Mouse (Mus musculus) macrophage (primary cell): ENCODE data around the gene Ccl20. TPM values are rescaled to one million over a fixed set of nuclear protein-coding genes. Genes with fewer than 3 reads are reported as not detected.

Source experiments
- H3K27ac ChIP-seq: fragments of 350-480 bp; formaldehyde crosslinking; 2 replicates; pipeline ENCODE4 v1.9.0; 2021
- H3K36me3 ChIP-seq: fragments of 350-480 bp; formaldehyde crosslinking; 2 replicates; pipeline ENCODE4 v1.9.0; 2021; ENCODE audit errors: inconsistent target
- H3K4me3 ChIP-seq: fragments of 350-480 bp; formaldehyde crosslinking; 2 replicates; pipeline ENCODE4 v1.9.0; 2021; ENCODE audit errors: inconsistent target
- H3K79me2 ChIP-seq: fragments of 350-480 bp; formaldehyde crosslinking; 2 replicates; pipeline ENCODE4 v1.9.0; 2021; ENCODE audit errors: inconsistent target
- WGBS: methylation state at CpG from one replicate; pipeline ENCODE4 v1.1.7; 2026; ENCODE audit warnings: inconsistent platforms; ENCODE audit not compliant: missing documents; 5-methylcytosine and 5-hydroxymethylcytosine counted together
- polyA plus RNA-seq: library from polyadenylated mRNA; stranded (reverse); fragments of 250-400 nt; gene quantifications from 3 replicates; pipeline ENCODE4 v1.2.4, GENCODE M21; 2018; ENCODE audit warnings: inconsistent platforms

The Ccl20 gene
- polyA plus RNA-seq, 1 experiment from 2014 or later, result not detected

GRCm38 (mm10) chr1:83161658-83162057 lies 45.1 kb downstream of the Ccl20 start:
- no peak overlapping the region for H3K27ac ChIP-seq
- no peaks in the 10 kb centered on the region for H3K79me2 ChIP-seq
- WGBS, result 85% methylated on average over 3 of the region's 3 CpGs
- H3K36me3 ChIP-seq, result no peaks in the 10 kb centered on the region
- no peak overlapping the region for H3K4me3 ChIP-seq

- WGBS, result 78% methylated on average over 3 of the region's 3 CpGs
- Histone ChIP-seq H3K36me3 (no peaks in the 10 kb centered on the region), H3K79me2 (no peaks in the 10 kb centered on the region), H3K27ac (no peak overlapping the region), H3K4me3 (no peak overlapping the region)
Measured at GRCm38 (mm10) chr1:83164027-83164426, 47.5 kb downstream of the Ccl20 start.

Other genes with a start within 250 kb of the Ccl20 start
- not detected in 3 replicates for gene A030005L19Rik, start 203.4 kb upstream of the Ccl20 start, polyA plus RNA-seq
- not detected in 3 replicates for gene A030014E15Rik, start 191.8 kb upstream of the Ccl20 start, polyA plus RNA-seq
- not detected in 3 replicates for gene Gm6217, start 185.4 kb upstream of the Ccl20 start, polyA plus RNA-seq
- gene A030003K21Rik, start 173.4 kb upstream of the Ccl20 start, polyA plus RNA-seq, result not detected in 3 replicates
- gene Gm7544, start 160.8 kb upstream of the Ccl20 start, polyA plus RNA-seq, result not detected in 3 replicates
- not detected in 3 replicates for gene Gm47955, start 156.5 kb upstream of the Ccl20 start, polyA plus RNA-seq
- gene Gm47959, start 116.2 kb upstream of the Ccl20 start, polyA plus RNA-seq, result not detected in 3 replicates
- not detected in 3 replicates for gene Slc19a3, start 78.3 kb upstream of the Ccl20 start, polyA plus RNA-seq
- gene Krtap28-10, start 74.3 kb upstream of the Ccl20 start, polyA plus RNA-seq, result not detected in 3 replicates
- not detected in 3 replicates for gene Gm47969, start 71.8 kb upstream of the Ccl20 start, polyA plus RNA-seq
- gene A030005K14Rik, start 57.4 kb upstream of the Ccl20 start, polyA plus RNA-seq, result not detected in 3 replicates
- not detected in 3 replicates for gene Krtap28-13, start 55.8 kb upstream of the Ccl20 start, polyA plus RNA-seq
- gene Daw1, start 43.0 kb downstream of the Ccl20 start, polyA plus RNA-seq, result not detected in 3 replicates